Mouse (Mus musculus) A20 (cell line): Measurements from ENCODE around the gene Hoxb6.

Experiments
- DNase-seq: peaks from one replicate; pipeline ENCODE4 v3.0.0-alpha.2; 2011; ENCODE audit warnings: low read depth, low spot score

Gene Hoxb6

GRCm38 (mm10) chr11:96301064-96301431 lies 8.8 kb downstream of the Hoxb6 start:
- no peak for DNase-seq

GRCm38 (mm10) chr11:96301837-96302236 lies 9.6 kb downstream of the Hoxb6 start:
- DNase-seq = no peak

GRCm38 (mm10) chr11:96302381-96303150 lies 10.3 kb downstream of the Hoxb6 start:
- DNase-seq = no peak

GRCm38 (mm10) chr11:96303151-96304099 lies 11.1 kb downstream of the Hoxb6 start, which contains the start of gene Hoxb5:
Gene Hoxb5, plus strand, starts transcription at chr11:96303336.
- DNase-seq = no peak

- DNase-seq = no peak
These were observed 12.3 kb downstream of the Hoxb6 start for GRCm38 (mm10) chr11:96304381-96305195.

GRCm38 (mm10) chr11:96305505-96306182 lies 13.4 kb downstream of the Hoxb6 start:
- no peak for DNase-seq

GRCm38 (mm10) chr11:96306183-96306907 lies 14.1 kb downstream of the Hoxb6 start:
- no peak for DNase-seq

- DNase-seq = no peak
These were observed 14.6 kb downstream of the Hoxb6 start for GRCm38 (mm10) chr11:96306908-96307269.

GRCm38 (mm10) chr11:96308763-96309162 lies 16.5 kb downstream of the Hoxb6 start:
- no peak for DNase-seq

- DNase-seq = no peak
These were observed 17.0 kb downstream of the Hoxb6 start for GRCm38 (mm10) chr11:96309288-96309687.

- no peak for DNase-seq
These were observed 18.1 kb downstream of the Hoxb6 start for GRCm38 (mm10) chr11:96310183-96310938.

- DNase-seq = peak; percentile 81
These were observed 18.8 kb downstream of the Hoxb6 start for GRCm38 (mm10) chr11:96311097-96311496.

GRCm38 (mm10) chr11:96311520-96312417 lies 19.5 kb downstream of the Hoxb6 start:
- peak; percentile 88 for DNase-seq

GRCm38 (mm10) chr11:96313134-96313533 lies 20.9 kb downstream of the Hoxb6 start:
- no peak for DNase-seq

GRCm38 (mm10) chr11:96313806-96314428 lies 21.6 kb downstream of the Hoxb6 start:
- DNase-seq = no peak

- DNase-seq = no peak
These were observed 22.5 kb downstream of the Hoxb6 start for GRCm38 (mm10) chr11:96314671-96315343.

GRCm38 (mm10) chr11:96315344-96315681 lies 23.0 kb downstream of the Hoxb6 start:
- no peak for DNase-seq
